Mouse (Mus musculus) megakaryocyte, embryonic 14.5 days (primary cell): ENCODE results near the gene Dido1.

Experiments
- FLI1 ChIP-seq: IDR thresholded peaks from 2 replicates; pipeline ENCODE4 v1.6.1; 2012; ENCODE audit warnings: low read length, inconsistent platforms, mixed read lengths
- GATA1 ChIP-seq: IDR thresholded peaks from 3 replicates; pipeline ENCODE4 v1.6.1; 2012; ENCODE audit warnings: mixed read lengths, low read length, inconsistent platforms, borderline replicate concordance

GRCm38 (mm10) chr2:180657394-180658013, 52.3 kb downstream of the Dido1 start:
- TF ChIP-seq GATA1 (no peak), FLI1 (no peak)
